Mouse (Mus musculus): Measurements from ENCODE around the gene Folr1. TPM values are rescaled to one million over a fixed set of nuclear protein-coding genes. Genes with fewer than 3 reads are reported as not detected.

Folr1 gene
- total RNA-seq, 2 experiments from 2014 or later: 0.27 to 0.33 TPM

- no peak for DNase-seq
- intact Hi-C loops (cut with DNase I): loop anchor here (1.0 to 5.0 kb wide), 2 partner anchors 12 to 158 kb away; no protein-coding TSS in a partner anchor
Observed at GRCm38 (mm10) chr7:101835457-101836109, 35.0 kb downstream of the Folr1 start.

- intact Hi-C loops (cut with DNase I): loop anchor here (1.0 to 5.0 kb wide), 2 partner anchors 12 to 158 kb away; no protein-coding TSS in a partner anchor
- DNase-seq: no peak
Observed at GRCm38 (mm10) chr7:101834903-101835302, 35.7 kb downstream of the Folr1 start.

- intact Hi-C loops (cut with DNase I): no loop called here
- DNase-seq: no peak
Observed at GRCm38 (mm10) chr7:101833916-101834584, 36.5 kb downstream of the Folr1 start.

DNA sequence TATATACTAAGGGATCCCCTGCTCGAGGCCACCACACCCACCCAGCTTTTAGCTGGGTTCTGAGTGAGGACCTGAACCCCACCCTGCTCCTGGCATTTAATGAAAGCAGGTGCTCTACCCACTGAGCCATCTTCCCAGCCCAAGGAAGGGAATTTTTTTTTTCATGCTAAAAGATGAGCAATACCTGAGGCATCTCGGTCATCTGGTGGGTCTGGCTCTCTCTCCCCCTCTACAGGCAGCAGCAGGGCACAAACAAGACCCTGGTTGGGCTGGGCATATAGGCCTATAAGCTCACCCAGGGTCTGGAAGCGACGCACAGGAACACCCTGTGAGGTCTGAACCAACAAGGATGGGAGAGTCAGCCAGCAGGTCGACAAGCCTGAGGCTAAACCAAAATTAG lies 37.2 kb downstream of the Folr1 start:
- intact Hi-C loops (cut with DNase I): no loop called here
- DNase-seq: no peak

- intact Hi-C loops (cut with DNase I): no loop called here
- DNase-seq: no peak
Observed at GRCm38 (mm10) chr7:101832372-101832771, 38.2 kb downstream of the Folr1 start.

- DNase-seq: no peak
- intact Hi-C loops (cut with DNase I): no loop called here
Observed at GRCm38 (mm10) chr7:101831437-101831836, 39.2 kb downstream of the Folr1 start.

- DNase-seq: no peak
- intact Hi-C loops (cut with DNase I): no loop called here
Observed at GRCm38 (mm10) chr7:101830373-101830772, 40.2 kb downstream of the Folr1 start.

- intact Hi-C loops (cut with DNase I): loop anchor here (1.0 to 5.0 kb wide), 2 partner anchors 11 to 142 kb away; no protein-coding TSS in a partner anchor
- no peak for DNase-seq
Observed at GRCm38 (mm10) chr7:101823758-101824630, 46.6 kb downstream of the Folr1 start.

GRCm38 (mm10) chr7:101822836-101823757 lies 47.5 kb downstream of the Folr1 start:
- no peak for DNase-seq
- intact Hi-C loops (cut with DNase I): loop anchor here (1.0 to 5.0 kb wide), 2 partner anchors 12 to 141 kb away; no protein-coding TSS in a partner anchor

GRCm38 (mm10) chr7:101821571-101822501 lies 48.8 kb downstream of the Folr1 start:
- DNase-seq: peak; percentile 58 to 74
- intact Hi-C loops (cut with DNase I): loop anchor here (5.0 kb wide), 1 partner anchor 140 kb away; no protein-coding TSS in a partner anchor

GRCm38 (mm10) chr7:101820295-101821030 lies 50.1 kb downstream of the Folr1 start:
- intact Hi-C loops (cut with DNase I): loop anchor here (5.0 kb wide), 1 partner anchor 138 kb away; no protein-coding TSS in a partner anchor
- no peak for DNase-seq

- intact Hi-C loops (cut with DNase I): no loop called here
- DNase-seq: no peak
Observed at GRCm38 (mm10) chr7:101817861-101818401, 52.7 kb downstream of the Folr1 start, which contains the start of gene Phox2a. Gene Phox2a, plus strand, starts transcription at chr7:101818313.

Small RNA genes within 50 kb of the gene (microRNA-seq; reads per million reads assigned to microRNA genes)
- 0 reads per million in 2 experiments for gene Gm22655 (ENCODE audit: borderline number of aligned reads in 2 of 2)

Other genes with a start within 250 kb of the Folr1 start
- gene Clpb, start 207.2 kb downstream of the Folr1 start, total RNA-seq (2021): 10 to 100 TPM; 71.6 to 81.0 TPM
- gene Phox2a, start 52.5 kb downstream of the Folr1 start, total RNA-seq (2021): under 1 TPM; 0.33 to 0.36 TPM
- 100 to 1,000 TPM; 130 to 163 TPM for gene Inppl1, start 32.6 kb downstream of the Folr1 start, total RNA-seq (2021)
- 1 to 10 TPM; 5.2 to 7.9 TPM for gene Folr2, start 13.6 kb downstream of the Folr1 start, total RNA-seq (2021)
- gene Anapc15, start 7.1 kb downstream of the Folr1 start, total RNA-seq (2021): 10 to 100 TPM; 20.2 TPM
- gene Lamtor1, start 35.1 kb upstream of the Folr1 start, total RNA-seq (2021): 100 to 1,000 TPM; 110 to 111 TPM
- not detected for gene Tomt, start 35.6 kb upstream of the Folr1 start, total RNA-seq (2021)
- gene Lrrc51, start 63.1 kb upstream of the Folr1 start, total RNA-seq (2021): 1 to 10 TPM; 3.6 to 5.2 TPM
- 10 to 100 TPM; 97.8 to 98.6 TPM for gene Numa1, start 63.3 kb upstream of the Folr1 start, total RNA-seq (2021)
- gene Il18bp, start 147.9 kb upstream of the Folr1 start, total RNA-seq (2021): 1 to 10 TPM; 7.3 to 8.6 TPM
- gene Rnf121, start 194.7 kb upstream of the Folr1 start, total RNA-seq (2021): 10 to 100 TPM; 20.3 to 26.3 TPM
- gene Xndc1, start 194.7 kb upstream of the Folr1 start, total RNA-seq (2021): 1 to 10 TPM; 5.6 to 8.2 TPM
- gene Xntrpc, start 194.9 kb upstream of the Folr1 start, total RNA-seq (2021): under 1 TPM; 0.27 to 0.94 TPM
- under 1 TPM; 0.28 to 0.70 TPM for gene Trpc2, start 212.3 kb upstream of the Folr1 start, total RNA-seq (2021)
- 100 to 1,000 TPM; 282 to 343 TPM for gene Art1, start 231.0 kb upstream of the Folr1 start, total RNA-seq (2021)
- 10 to 100 TPM; 15.3 to 28.1 TPM for gene Art5, start 238.7 kb upstream of the Folr1 start, total RNA-seq (2021)
- not detected for gene Chrna10, start 246.0 kb upstream of the Folr1 start, total RNA-seq (2021)

All from heart, postnatal 36 days (tissue).